ENCODE assay signal across 8 mouse cellular contexts in genomic region chr7:80586681-80587660, GRCm38 (mm10). TPM values are rescaled to one million over a fixed set of nuclear protein-coding genes. Genes with fewer than 3 reads are reported as not detected.
DNase-seq lines count a peak whose midpoint lies in the region; ATAC-seq and TF ChIP-seq lines count a peak whose summit lies in the region.

No protein-coding gene starts in this region.

- H3K4me3 ChIP-seq in layer of hippocampus, adult 2 months: no peak overlapping the region
- H3K4me3 ChIP-seq in heart, postnatal 0 days (ENCODE audit: low read depth, low read length): 0 out of 2 replicates have a peak overlapping the region, but pooled peaks have one; percentile 12
- no peak overlapping the region; the same call in 1 of the 2 replicates for H3K4me3 ChIP-seq in midbrain, embryonic 13.5 days (replicated peaks)

- intact Hi-C loops in left cerebral cortex, postnatal 10 days (cut with DNase I): no loop called here

- 0 out of 2 replicates have a peak overlapping the region, but pooled peaks have one; percentile 7 for H3K27ac ChIP-seq in layer of hippocampus, adult 2 months
- H3K27ac ChIP-seq in heart, postnatal 0 days (ENCODE audit: low read depth): peak overlapping the region; percentile 82
- peak overlapping the region; percentile 44; the same call in 1 of the 2 replicates for H3K27ac ChIP-seq in midbrain, embryonic 13.5 days

- peak; percentile 12; the same call in 1 of the 2 replicates for ATAC-seq in heart, postnatal 0 days (ENCODE audit: insufficient read depth, low read depth)
- ATAC-seq in midbrain, embryonic 13.5 days: peak; percentile 49
- no peak for ATAC-seq in monocyte, adult 5-6 weeks (replicated peaks; ENCODE audit: insufficient number of reproducible peaks, low FRiP score, low TSS enrichment, poor library complexity, severe bottlenecking)

- H3K9me3 ChIP-seq in heart, postnatal 0 days (replicated peaks; ENCODE audit: control insufficient read depth, low read length): no peaks in the 10 kb centered on the region
- no peaks in the 10 kb centered on the region for H3K9me3 ChIP-seq in midbrain, embryonic 13.5 days

- WGBS in heart, postnatal 0 days: 28% methylated on average over 27 of the region's 29 CpGs
- WGBS in midbrain, embryonic 13.5 days: 31% methylated on average over 27 of the region's 29 CpGs

- peaks cover 37% of the 10 kb centered on the region for H3K36me3 ChIP-seq in heart, postnatal 0 days (replicated peaks; ENCODE audit: control insufficient read depth, insufficient read depth, low read length)
- H3K36me3 ChIP-seq in midbrain, embryonic 13.5 days: peaks cover 37% of the 10 kb centered on the region

- no peaks in the 10 kb centered on the region for H3K27me3 ChIP-seq in heart, postnatal 0 days (ENCODE audit: control insufficient read depth, insufficient read depth, low read length)
- H3K27me3 ChIP-seq in midbrain, embryonic 13.5 days: no peaks in the 10 kb centered on the region

- DNase-seq in layer of hippocampus, adult 2 months (ENCODE audit: low spot score in 2 of 2): no peak
- DNase-seq in layer of hippocampus, adult 8-10 months (ENCODE audit: low spot score in 2 of 2): no peak
- DNase-seq in heart, postnatal 0 days (ENCODE audit: low spot score): peak; percentile 26
- peak; percentile 51 to 64 for DNase-seq in kidney, postnatal 36 days
- no peak for DNase-seq in urinary bladder, postnatal 36 days (ENCODE audit: low spot score in 2 of 2)
- no peak for DNase-seq in left cerebral cortex, postnatal 10 days (ENCODE audit: extremely low spot score in 1 of 2, low spot score in 2 of 2)

- TF ChIP-seq EP300 in heart, postnatal 0 days (IDR thresholded peaks at IDR 0.05; ENCODE audit: low read depth): no peak

- no peak for TF ChIP-seq CTCF in layer of hippocampus, adult 2 months (conservative IDR thresholded peaks at IDR 0.05)
- TF ChIP-seq CTCF in heart, postnatal 0 days (IDR thresholded peaks at IDR 0.05; ENCODE audit: low read depth): no peak

- peak overlapping the region; percentile 52 for H3K4me2 ChIP-seq in heart, postnatal 0 days (ENCODE audit: low read depth, low read length)
- H3K4me2 ChIP-seq in midbrain, embryonic 13.5 days (replicated peaks): peak overlapping the region; percentile 47

- H3K4me1 ChIP-seq in heart, postnatal 0 days (ENCODE audit: control insufficient read depth, insufficient read depth): peaks cover 13% of the 10 kb centered on the region
- peaks cover 17% of the 10 kb centered on the region for H3K4me1 ChIP-seq in midbrain, embryonic 13.5 days (replicated peaks)

- H3K9ac ChIP-seq in heart, postnatal 0 days (replicated peaks; ENCODE audit: low read depth, low read length): peak overlapping the region; percentile 49
- H3K9ac ChIP-seq in midbrain, embryonic 13.5 days (replicated peaks): peak overlapping the region; percentile 36; the same call in 1 of the 2 replicates

RNA-seq across cellular contexts. Expression of gene Blm, which starts 52.1 kb away (rescaled TPM):
- 1 to 10 TPM; 3.1 to 4.3 TPM for total RNA-seq in layer of hippocampus, adult 2 months (2021)
- total RNA-seq in layer of hippocampus, adult 8-10 months (2022): 1 to 10 TPM; 3.5 to 5.2 (median 4.8) TPM
- total RNA-seq in heart, postnatal 0 days (2014; rRNA removed; ENCODE audit: low replicate concordance): 2.6 and 6.4 TPM in 2 replicates
- polyA plus RNA-seq in heart, postnatal 0 days (2015; fragmentation: Nextera tagmentation; extraction: Ambion mirVana): 3.9 and 4.5 TPM in 2 replicates
- 16.6 and 18.2 TPM in 2 replicates for polyA plus RNA-seq in midbrain, embryonic 13.5 days (2015; fragmentation: Nextera tagmentation; extraction: Ambion mirVana)
- 14.3 to 17.8 TPM (median 14.4 TPM) in 3 replicates for total RNA-seq in monocyte, adult 5-6 weeks (2017)
- 1 to 10 TPM; 6.5 to 7.6 TPM for total RNA-seq in left cerebral cortex, postnatal 10 days (2021)

Comparison
In these comparisons a context has a peak if more than half of its experiments do, and no peak if none do; other contexts are left out.
1. DNase-seq: peak in heart, postnatal 0 days (single experiment) and kidney, postnatal 36 days (2 of 2); none in layer of hippocampus, adult 2 months (0 of 2), layer of hippocampus, adult 8-10 months (0 of 2), urinary bladder, postnatal 36 days (0 of 2) and left cerebral cortex, postnatal 10 days (0 of 2).
2. H3K27ac ChIP-seq: peak in every context shown above with its lines; median percentile 82 in heart, postnatal 0 days; 44 in midbrain, embryonic 13.5 days; 7 in layer of hippocampus, adult 2 months.